Mouse (Mus musculus) cerebellum, adult 11-12 months (tissue): ENCODE results near the gene Dzank1.

Source experiments
- DNase-seq: peaks from one replicate; pipeline ENCODE4 v3.0.0; 2022

Dzank1 gene

DNA sequence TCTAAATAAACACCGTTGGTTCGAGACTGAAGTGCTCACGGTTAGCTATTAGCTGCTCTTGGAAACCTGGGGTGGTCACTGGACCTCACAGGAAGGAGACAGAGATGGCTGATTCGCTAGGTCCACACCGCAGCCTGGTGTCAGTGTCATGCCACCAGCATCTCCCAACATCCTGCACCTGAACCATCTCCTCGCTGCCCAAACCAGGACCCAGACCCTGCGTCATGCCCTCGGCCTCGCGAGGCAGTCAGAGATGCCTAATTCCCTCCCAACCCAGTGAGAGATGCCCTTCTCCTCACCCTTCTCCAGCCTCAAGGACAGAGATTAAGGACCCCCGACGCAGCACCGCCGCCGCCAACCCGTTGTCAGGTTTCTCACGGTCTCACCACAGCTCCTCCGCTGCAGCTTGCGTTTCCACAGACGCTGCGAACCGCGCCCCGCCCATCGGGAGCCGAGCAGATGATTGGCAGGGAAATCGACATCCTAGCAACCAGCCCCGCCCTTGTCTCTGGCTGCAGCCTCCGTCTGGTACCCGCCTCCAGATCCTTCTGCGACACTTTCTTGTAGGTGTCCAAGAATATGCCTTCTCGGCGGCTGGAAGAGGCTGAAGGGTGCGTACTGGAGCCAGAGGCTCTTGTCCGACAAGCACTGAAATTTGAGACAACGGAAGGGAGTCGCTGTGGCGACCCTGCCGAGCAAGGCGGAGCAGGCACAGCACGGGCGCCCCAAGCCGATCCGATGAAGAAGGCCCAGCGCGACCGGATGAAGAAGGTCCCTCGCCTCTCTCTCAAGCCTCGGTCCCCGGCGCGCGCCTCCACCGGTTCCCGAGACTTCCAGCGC lies at the start of gene Dzank1, which contains the start of gene Polr3f:
Dzank1 (minus strand) TSS at position 434 of the 840 bp plus-strand sequence.
Polr3f (plus strand) TSS at position 738 of the 840 bp plus-strand sequence.
- peak; percentile 97 for DNase-seq

DNA sequence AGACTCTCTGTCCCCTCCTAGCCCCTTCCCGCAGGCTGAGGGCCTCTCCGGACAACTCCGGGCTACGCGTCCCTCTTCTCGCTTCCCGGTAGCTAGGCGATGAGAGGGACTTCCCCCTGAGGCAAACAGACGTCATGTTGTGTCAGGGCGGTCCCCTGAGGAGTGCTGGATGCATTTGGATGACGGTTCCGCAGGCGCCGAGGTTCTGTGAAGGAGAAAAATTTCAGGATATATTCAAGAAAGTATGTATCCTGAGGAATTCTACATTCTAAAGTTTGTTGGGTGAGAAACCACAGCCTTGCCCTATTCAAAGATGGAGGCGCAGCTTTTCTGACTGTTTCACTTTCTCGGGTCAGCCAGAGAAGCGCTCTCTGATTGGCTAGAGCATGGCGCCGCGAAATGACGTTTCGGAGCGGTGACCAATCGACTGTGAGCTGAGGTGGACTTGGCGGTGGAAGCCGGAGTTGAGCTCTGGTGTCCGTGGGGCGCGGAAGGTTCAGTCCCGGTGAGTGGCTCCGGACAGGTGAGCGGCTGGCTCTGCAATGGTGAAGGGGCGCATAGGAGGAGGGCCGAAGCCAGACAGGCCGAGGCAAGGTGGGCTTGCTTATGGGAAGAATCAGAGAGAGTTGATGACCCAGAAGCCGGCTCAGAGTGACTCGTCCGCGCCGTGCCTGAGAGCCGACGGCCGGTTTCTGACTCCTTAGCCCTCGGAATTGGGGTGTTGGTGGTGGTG lies 28.8 kb upstream of the Dzank1 start, which contains the start of gene Sec23b:
Sec23b (plus strand) TSS at position 410 of the 733 bp plus-strand sequence.
- DNase-seq = peak; percentile 96

DNA sequence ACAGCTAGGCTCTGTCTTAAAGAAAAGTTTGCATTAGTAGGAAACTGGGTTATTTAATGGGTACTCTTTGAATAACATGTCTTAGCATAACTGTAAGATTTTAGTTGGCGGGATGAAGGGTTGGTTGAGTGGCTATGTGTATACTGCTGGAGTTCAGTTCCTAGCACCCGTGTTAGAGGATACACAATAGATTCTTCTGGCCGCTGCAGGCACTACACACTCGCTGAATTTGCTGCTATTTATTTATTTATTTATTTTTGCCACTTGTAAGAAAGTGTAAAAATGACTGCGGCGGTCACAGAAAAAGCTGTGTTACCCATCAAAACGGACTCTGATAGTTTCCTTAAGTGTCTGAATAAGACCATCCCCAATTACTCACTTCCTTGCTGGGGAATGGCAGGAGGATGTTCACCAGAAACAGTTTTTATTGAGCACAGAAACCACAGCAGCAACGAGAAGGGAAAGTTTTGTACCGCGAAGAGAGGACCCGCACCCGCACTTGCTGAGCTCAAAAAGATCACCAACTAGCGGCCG lies 28.1 kb upstream of the Dzank1 start:
- no peak for DNase-seq

DNA sequence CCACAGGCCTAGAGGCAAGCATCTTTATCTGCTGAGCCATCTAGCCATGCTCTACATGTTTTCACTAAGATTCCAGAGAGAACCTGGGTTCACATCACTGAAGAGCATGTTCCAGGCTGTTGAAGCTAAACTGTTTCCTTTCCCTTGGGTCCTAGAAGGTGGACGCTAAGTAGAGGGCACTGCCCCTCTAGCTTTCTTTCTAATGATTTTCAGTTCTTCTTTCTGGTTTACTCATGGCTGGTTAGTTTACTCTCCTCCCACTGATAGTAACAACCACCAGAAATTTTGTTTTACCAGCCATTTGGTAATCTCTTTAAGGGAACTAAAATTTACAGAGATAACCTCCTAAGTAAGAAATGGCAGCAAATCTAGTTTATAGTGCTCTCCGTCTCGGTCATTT lies 26.7 kb upstream of the Dzank1 start:
- no peak for DNase-seq

DNA sequence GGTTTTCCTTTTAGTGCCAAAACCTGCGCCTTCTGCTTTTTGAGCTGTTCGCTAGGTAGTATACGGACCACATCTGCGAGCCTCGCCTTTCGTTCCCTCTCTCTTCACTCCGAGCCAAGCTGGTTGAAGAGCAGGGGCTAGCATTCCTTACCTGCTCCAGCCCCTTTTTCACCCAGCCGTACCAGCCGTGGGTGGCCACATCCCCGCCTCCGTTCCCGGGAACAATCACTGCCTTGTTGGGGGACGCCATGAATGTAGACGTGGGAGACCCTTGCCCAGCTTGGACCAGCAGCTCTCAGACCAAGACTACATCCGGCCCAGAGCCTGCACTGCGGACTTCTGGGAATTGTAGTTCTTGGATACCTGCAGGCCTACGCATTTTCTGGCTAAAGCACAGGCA lies 23.3 kb upstream of the Dzank1 start, which contains the start of gene Rbbp9:
Rbbp9 (minus strand) TSS at position 341 of the 400 bp plus-strand sequence.
- DNase-seq = peak; percentile 67

DNA sequence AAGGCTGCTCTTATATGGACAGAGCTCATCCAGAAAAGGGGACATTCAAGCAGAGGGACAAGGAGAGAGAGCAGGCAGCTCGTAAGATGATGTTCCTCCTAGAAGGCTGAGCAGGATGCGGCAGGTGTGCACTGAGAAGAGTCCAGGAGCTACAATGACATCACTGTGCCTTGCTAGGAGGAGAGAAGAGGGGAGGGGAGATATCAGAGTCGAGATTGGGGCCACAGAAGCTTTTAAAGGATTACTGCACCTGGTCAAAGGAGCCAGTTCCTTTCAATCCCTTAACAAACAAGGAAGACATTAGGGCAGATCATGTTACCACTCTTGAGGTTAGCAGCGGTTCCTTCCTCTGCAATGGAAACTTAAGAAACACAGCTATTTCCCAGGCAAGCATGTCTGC lies 20.3 kb upstream of the Dzank1 start:
- DNase-seq = no peak

DNA sequence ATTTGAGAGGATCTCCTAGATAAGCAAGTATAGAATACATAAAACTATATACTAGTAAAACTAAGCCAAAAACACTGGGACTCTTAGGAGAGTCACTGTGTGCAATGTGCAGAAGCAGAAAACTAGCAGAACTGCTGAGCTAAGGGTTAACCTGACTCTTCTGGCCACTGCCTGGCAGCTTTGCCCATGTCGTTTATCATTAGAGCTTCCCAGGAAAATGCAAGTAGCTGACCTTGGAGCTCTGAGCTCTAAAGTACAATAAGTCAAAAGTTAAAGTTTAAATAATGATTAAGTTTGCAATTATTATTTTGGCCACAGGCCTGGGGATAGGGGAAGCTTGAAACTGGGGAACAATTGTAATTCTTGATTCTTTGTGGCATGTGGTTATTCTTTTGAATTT lies 18.3 kb upstream of the Dzank1 start:
- DNase-seq = no peak

DNA sequence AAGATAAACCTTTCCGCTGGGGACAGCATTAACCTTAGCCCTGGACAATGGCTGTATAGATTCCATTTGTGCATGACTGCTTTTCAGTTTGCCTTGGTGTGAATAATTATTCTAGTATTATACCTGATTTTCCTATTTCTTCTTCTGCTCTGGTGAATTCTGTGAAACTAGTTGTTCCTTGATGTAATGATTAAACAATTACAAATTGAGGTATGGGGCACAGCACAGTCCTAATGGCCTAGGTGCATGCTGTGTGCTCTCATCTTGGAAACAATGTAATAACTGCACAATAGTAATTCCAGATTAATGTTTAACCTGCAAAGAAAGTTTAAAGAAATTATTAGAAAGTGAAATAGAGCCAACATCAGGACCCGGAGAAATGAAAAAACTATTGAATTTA lies 17.8 kb upstream of the Dzank1 start:
- no peak for DNase-seq

DNA sequence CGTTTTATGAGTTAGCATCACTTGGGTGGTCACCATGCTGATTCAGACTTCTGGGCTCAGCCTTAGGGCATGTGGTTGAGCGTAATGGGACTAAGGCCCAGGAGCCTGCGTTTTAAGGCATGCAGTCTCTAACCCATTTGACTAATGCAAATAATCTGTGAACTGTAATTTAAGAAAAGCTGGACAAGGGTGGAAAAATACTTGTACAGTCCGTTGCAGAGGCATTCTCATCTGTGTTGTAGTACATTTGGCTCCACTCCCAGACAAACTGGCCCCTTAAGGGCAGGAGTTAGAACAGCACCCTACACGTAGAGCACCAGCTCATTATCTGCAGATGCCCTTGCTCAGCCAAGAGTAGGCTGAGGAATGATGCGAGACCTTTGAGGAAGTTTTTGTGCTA lies 17.4 kb upstream of the Dzank1 start:
- DNase-seq = no peak

DNA sequence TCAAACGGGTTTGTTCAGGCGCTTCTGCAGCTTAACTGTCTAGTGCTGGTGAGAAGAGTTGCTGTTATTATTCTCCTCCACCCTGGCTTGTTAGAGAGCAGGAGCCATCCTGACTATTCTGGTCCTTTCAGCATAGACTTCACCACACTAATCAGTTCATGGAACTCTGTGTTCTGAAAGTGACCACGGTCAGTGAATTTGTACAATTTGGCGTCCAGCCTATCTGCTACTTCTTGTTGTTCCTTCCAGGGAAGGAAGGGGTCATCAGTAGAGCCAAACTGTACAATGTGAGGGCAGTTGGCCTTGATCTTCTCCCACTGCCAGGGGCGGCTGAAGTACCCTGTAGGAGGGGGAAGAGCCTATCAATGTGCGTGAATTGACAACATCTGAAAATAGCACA lies 16.5 kb upstream of the Dzank1 start:
- DNase-seq = no peak

DNA sequence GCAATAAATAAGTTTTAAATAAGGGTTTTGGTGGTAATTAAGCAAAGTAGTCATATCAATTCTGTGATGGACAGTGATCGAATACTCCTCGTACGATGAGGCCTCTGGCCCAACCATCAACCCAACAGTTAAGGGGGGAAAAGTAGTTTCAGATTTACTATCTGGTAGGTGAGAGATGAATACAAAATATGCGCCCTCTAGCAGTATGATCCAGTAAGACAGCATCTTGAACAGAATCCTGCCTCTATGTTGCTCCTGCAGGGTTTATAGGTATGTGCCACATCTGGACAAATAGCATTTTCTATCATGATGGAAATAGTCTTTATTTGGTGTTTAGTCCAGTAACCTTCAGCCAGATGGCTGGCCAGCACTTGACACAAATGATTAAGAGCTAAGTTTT lies 14.0 kb upstream of the Dzank1 start:
- no peak for DNase-seq

DNA sequence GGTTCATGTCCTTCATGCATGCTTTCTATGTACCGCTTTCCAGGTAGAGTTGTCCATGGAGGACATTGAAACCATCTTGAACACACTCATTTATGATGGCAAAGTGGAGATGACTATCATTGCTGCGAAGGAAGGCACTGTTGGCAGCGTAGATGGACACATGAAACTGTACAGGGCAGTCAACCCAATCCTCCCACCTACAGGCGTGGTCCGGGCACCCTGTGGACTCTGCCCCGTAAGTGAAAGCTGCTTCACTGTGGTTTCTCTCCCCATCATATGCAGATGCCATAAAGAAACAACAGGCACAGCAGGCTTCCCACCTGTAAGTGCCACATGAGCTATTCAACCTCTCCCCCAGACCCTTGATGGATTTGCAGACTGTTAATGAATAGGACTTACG lies 9.9 kb upstream of the Dzank1 start:
- no peak for DNase-seq

DNA sequence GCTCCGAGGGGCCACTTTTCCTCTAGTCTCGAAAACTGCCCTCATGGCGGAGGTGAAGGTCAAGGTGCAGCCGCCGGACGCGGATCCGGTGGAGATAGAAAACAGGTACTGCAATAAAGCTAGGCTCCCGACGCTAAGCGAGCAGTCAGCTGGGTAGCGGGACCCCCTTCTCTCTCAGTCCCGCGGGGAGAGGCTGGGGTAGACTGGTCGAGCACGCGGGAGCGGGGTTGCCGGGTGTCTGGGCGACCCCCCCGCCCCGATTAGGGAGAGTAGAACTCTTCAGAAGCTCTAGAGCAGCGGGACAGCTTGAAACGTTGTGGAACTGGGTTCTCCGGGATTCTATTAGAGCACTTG lies 584 bp upstream of the Dzank1 start:
- DNase-seq = no peak

DNA sequence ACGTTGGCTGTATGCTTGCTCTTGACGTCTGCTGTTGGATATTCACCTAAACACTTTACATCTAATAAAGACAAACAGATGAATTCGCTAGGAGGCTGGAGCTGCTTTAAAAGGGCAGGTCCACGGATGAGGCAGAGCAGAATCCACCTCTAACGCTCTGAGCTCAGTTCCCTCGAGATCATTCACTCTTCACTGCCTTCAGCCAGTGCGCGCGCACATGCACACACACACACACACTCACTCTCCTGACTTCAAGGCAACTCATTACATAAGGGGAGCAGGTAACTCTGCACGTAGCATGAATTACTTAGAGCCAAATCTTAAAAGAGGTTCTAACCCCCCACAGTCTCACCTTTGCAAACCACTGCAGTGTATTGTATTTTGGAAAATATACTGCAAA lies 1.4 kb downstream of the Dzank1 start:
- DNase-seq = peak; percentile 37

DNA sequence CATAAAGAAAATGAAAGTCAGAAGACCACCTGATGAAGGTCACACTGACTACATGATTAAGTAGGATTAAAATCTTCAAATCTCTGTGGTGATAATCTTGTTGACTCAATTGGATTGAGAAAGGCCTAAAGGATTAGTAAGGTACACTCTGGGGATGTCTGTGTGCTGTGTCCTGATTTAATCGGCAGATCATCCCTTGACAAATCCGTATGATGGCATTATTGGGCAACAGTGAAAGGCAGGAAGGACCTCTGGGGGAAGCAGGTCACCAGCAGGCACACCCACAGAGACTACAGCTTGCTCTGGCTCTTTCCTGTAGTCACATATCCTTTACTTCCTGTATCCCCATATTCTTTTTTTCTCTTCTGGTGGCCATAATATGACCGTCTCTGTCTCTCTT lies 7.4 kb downstream of the Dzank1 start:
- DNase-seq = no peak

DNA sequence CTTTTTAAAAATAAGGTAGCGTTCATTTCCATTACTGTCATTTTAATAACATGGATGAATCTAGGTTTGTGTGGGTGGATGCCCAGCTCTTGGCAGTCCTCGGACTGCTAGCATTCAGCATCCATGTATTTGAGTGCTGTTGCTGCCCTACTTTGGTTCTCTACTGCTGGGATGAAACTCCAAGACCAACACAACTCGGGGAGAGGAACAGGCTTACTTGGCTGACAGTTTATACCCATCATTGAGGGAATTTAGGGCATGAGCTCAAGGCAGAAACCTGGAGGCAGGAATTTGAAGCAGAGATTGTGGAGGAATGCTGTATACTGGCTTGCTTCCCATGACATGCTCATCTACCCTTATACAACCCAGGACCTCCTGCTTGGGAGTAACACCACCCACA lies 12.6 kb downstream of the Dzank1 start:
- no peak for DNase-seq

DNA sequence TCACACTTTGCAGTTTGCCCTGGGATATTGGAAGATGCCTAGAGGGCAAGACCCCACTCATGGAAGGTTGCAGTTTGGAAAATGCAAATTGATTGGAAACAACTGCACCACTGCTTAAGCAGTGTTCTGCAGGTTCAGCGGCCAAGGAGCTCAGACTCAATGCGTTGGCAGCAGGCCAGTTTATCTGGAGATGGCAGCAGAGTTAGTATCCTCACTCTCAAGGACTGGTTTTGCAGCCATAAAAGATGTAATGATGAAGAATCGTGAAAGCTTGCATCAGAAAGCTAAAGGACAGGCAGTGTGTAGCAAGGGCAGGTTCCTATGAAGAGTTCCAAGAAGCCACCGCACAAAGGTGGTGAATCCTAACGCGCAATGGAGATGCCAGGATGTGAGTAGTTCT lies 25.1 kb downstream of the Dzank1 start:
- no peak for DNase-seq

DNA sequence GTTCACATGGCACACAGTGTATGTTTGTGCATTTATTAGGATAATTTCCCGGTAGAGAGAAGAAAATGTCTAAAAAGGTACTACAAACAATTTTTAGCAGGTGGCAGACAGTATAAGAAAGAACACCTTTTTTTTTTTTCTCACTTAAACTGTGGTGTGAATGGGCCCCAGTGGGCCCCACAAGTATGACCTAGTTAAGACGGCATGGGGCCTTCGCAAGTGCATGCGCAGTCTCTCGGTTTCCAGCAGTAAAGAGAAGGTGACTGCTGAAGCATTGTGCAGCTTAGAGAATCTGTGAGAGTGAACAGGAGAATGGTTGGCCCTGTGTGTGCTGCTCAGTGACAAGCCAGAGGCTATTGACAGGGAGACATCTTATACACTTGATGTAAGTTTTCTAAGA lies 37.9 kb downstream of the Dzank1 start:
- DNase-seq = no peak

DNA sequence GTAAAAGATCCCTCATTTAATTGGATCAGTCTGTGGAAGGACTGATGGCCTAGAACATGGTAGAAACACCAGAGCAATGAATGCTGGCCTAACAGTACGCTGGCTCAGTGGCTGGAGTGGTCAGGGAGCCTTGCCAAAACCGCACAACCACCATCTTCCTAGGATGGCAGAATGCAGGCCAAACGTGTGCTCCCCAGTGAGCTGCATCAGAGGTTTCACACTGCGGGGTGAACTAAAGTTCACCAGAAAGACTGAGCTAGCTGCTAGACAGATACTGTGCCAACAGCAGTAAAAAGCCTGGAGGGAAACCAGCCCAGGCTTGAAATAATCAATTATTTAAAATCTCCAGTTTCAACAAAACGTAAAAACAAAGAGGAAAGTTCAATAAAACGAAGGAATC lies 39.7 kb downstream of the Dzank1 start:
- no peak for DNase-seq

DNA sequence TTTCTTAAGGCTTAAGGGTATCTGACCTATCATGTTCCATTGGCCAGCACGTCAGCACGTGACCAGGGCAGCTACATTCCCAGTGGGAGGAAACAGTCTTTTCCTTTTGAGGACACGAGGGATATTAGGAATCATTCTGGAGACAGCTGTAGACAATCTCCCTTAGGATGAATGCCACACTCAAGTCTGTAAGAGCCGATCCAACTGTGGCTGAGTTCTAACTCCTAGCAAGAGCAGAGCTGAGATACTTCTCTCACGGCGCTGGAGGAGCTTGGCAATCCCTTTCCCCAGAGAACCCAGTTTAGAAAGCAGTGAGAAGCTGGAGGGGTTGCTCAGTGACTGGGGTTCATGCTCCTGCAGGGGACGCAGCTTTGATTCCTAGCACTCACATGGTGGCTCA lies 41.8 kb downstream of the Dzank1 start:
- no peak for DNase-seq

DNA sequence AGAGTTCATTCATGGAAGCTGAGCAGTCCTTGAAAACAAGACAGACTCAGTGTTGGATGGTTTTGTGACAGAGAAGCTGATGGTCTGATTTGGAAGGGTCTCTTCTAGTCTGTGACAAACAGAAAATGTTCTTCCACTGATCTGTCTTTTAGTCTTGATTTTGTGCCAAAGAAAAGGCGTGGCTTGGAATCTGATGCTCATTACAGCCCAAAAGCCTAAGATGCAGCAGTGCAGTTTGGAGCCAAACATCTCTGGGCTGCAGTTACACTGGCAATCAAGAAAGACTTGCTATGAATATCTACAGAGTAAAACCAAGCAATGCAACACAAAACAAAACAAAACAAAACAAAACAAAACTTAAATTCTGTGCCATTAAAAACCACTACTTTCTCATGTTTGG lies 43.1 kb downstream of the Dzank1 start:
- DNase-seq = no peak

DNA sequence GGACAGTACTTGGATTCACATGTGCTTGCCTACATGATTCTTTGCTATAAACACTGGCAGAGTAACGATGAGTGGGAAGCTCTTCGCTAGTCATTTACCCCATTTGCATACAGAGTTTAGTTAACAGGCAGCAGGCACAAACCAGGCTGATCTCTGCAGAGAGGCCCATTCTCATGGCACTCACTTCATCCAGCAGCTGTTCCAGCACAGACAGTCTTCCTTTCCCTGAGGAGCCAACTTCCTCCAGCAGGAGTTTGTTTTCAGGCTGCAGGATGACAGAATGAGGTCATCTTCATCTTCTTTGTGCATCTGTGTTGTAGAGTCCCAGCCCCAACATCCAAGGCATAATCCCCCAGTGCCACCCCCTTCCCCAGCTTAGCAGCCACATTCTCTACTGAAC lies 47.8 kb downstream of the Dzank1 start:
- DNase-seq = no peak

DNA sequence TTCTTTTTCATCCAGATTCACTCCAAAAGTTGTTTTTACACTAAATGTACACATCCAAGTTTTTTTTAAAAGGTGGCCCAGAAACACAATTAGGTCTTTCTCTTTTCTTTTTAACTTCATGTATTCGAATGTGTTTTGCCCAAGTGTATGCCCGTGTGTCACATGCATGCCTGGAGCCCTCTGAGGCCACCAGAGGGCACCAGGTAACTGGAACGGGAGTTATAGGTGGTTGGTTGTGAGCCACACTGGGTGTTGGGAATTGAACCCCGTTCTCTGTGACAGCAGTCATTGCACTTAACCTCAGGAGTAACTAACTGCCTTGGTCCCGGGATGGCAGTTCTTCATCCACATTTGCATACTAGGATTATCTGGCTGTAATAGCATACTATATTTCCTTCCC lies 60.0 kb downstream of the Dzank1 start:
- no peak for DNase-seq
